Mouse (Mus musculus) forebrain, embryonic 14.5 days (tissue): Measurements from ENCODE around the gene Gjb3. TPM values are rescaled to one million over a fixed set of nuclear protein-coding genes. Genes with fewer than 3 reads are reported as not detected.

Experiments used
- ATAC-seq: fragments of 200-750 bp; cut with Nextera tagmentation; 2 replicates; pipeline ENCODE4 v1.8.0; 2017; ENCODE audit warnings: mild to moderate bottlenecking, moderate library complexity
- DNase-seq: peaks from one replicate; pipeline ENCODE4 v3.0.0-alpha.2; 2015; ENCODE audit warnings: low spot score
- H3K27ac ChIP-seq: fragments of 300-500 bp; sonication (generic); 2 replicates; pipeline ENCODE4 v1.5.1; 2014; ENCODE audit warnings: low read depth, mild to moderate bottlenecking, control low read depth, low read length, moderate library complexity
- H3K27me3 ChIP-seq: fragments of 300-500 bp; sonication (generic); replicated peaks from 2 replicates; pipeline ENCODE4 v1.6.1; 2014; ENCODE audit warnings: low read length, control low read depth, mixed read lengths; ENCODE audit not compliant: control insufficient read depth, insufficient read depth
- H3K36me3 ChIP-seq: fragments of 300-500 bp; sonication (generic); 2 replicates; pipeline ENCODE4 v1.6.1; 2014; ENCODE audit warnings: low read length, control low read depth; ENCODE audit not compliant: control insufficient read depth, insufficient read depth
- H3K4me1 ChIP-seq: fragments of 300-500 bp; sonication (generic); 2 replicates; pipeline ENCODE4 v1.6.1; 2014; ENCODE audit warnings: antibody characterized with exemption, low read length, control low read depth; ENCODE audit not compliant: control insufficient read depth, insufficient read depth
- H3K4me2 ChIP-seq: fragments of 300-500 bp; sonication (generic); 2 replicates; pipeline ENCODE4 v1.6.1; 2014; ENCODE audit warnings: mild to moderate bottlenecking, control low read depth, low read length
- H3K4me3 ChIP-seq: fragments of 300-500 bp; sonication (generic); 2 replicates; pipeline ENCODE4 v1.5.1; 2014; ENCODE audit warnings: low read depth, low read length, control low read depth
- H3K9ac ChIP-seq: fragments of 300-500 bp; sonication (generic); 2 replicates; pipeline ENCODE4 v1.6.1; 2014; ENCODE audit warnings: mild to moderate bottlenecking, low read length, control low read depth, moderate library complexity
- H3K9me3 ChIP-seq: fragments of 300-500 bp; sonication (generic); replicated peaks from 2 replicates; pipeline ENCODE4 v1.6.1; 2016; ENCODE audit warnings: low read length, control low read depth, mixed read lengths; ENCODE audit not compliant: control insufficient read depth
- WGBS: fragments of 180-500 bp; shearing (Covaris S2); extraction: QIAGEN DNeasy Blood & Tissue Kit; methylation state at CpG from one replicate; pipeline ENCODE4 v1.1.7; 2014; 5-methylcytosine and 5-hydroxymethylcytosine counted together
- polyA plus RNA-seq: library from polyadenylated mRNA; unstranded; fragments of >200 nt; fragmentation: Nextera tagmentation; extraction: Ambion mirVana; gene quantifications from 2 replicates; pipeline ENCODE4 v1.2.1, GENCODE M21; 2014

The Gjb3 gene
- polyA plus RNA-seq, 1 experiment from 2014 or later, result not detected

GRCm38 (mm10) chr4:127314585-127314984 is 16.1 kb downstream of the Gjb3 start:
- Histone ChIP-seq H3K4me2 (peak overlapping the region; percentile 66; the same call in 1 of the 2 replicates), H3K4me3 (no peak overlapping the region; the same call in 1 of the 2 replicates)
- 43% methylated on average over 9 of the region's 9 CpGs for WGBS

GRCm38 (mm10) chr4:127313861-127314260 is 16.8 kb downstream of the Gjb3 start, which contains the start of gene Gja4:
Gja4 (minus strand) TSS chr4:127314039.
- ATAC-seq, result peak; percentile 85

More at GRCm38 (mm10) chr4:127314585-127314984, 16.1 kb downstream of the Gjb3 start:
- DNase-seq (no peak), ATAC-seq (no peak)
- Histone ChIP-seq H3K36me3 (no peaks in the 10 kb centered on the region), H3K9me3 (no peaks in the 10 kb centered on the region), H3K9ac (no peak overlapping the region), H3K27me3 (no peaks in the 10 kb centered on the region), H3K4me1 (no peaks in the 10 kb centered on the region), H3K27ac (no peak overlapping the region)

GRCm38 (mm10) chr4:127312349-127312748 is 18.3 kb downstream of the Gjb3 start:
- DNase-seq (no peak), ATAC-seq (no peak)
- Histone ChIP-seq H3K9ac (no peak overlapping the region), H3K4me3 (no peak overlapping the region), H3K36me3 (no peaks in the 10 kb centered on the region), H3K4me1 (no peaks in the 10 kb centered on the region), H3K4me2 (no peak overlapping the region), H3K27me3 (no peaks in the 10 kb centered on the region), H3K9me3 (no peaks in the 10 kb centered on the region), H3K27ac (no peak overlapping the region)
- WGBS, result 67% methylated on average over 24 of the region's 24 CpGs

More at GRCm38 (mm10) chr4:127313861-127314260, 16.8 kb downstream of the Gjb3 start, which contains the start of gene Gja4:
- H3K9me3 ChIP-seq, result no peaks in the 10 kb centered on the region
- peak within 1 kb of the TSS; percentile 38 for H3K4me3 ChIP-seq
- peak within 1 kb of the TSS; percentile 66 for H3K4me2 ChIP-seq
- no peaks in the 10 kb centered on the region for H3K4me1 ChIP-seq
- H3K9ac ChIP-seq, result peak within 1 kb of the TSS; percentile 55
- H3K27ac ChIP-seq, result no peak within 1 kb of the TSS
- no peaks in the 10 kb centered on the region for H3K36me3 ChIP-seq
- no peaks in the 10 kb centered on the region for H3K27me3 ChIP-seq
- DNase-seq, result peak; percentile 88
- 0% methylated on average over 25 of the region's 25 CpGs for WGBS

GRCm38 (mm10) chr4:127311561-127311960 is 19.1 kb downstream of the Gjb3 start:
- ATAC-seq, result no peak
- H3K9ac ChIP-seq, result no peak overlapping the region
- H3K36me3 ChIP-seq, result no peaks in the 10 kb centered on the region
- H3K4me2 ChIP-seq, result no peak overlapping the region
- no peaks in the 10 kb centered on the region for H3K4me1 ChIP-seq
- no peak overlapping the region for H3K27ac ChIP-seq
- no peak overlapping the region for H3K4me3 ChIP-seq
- DNase-seq, result no peak
- H3K9me3 ChIP-seq, result no peaks in the 10 kb centered on the region
- no peaks in the 10 kb centered on the region for H3K27me3 ChIP-seq
- WGBS, result 60% methylated on average over 9 of the region's 9 CpGs

GRCm38 (mm10) chr4:127306915-127307314 is 23.7 kb downstream of the Gjb3 start:
- WGBS, result 65% methylated on average over 2 of the region's 2 CpGs
- H3K4me2 ChIP-seq, result no peak overlapping the region
- no peaks in the 10 kb centered on the region for H3K9me3 ChIP-seq
- H3K4me1 ChIP-seq, result no peaks in the 10 kb centered on the region
- H3K9ac ChIP-seq, result no peak overlapping the region
- ATAC-seq, result no peak
- H3K36me3 ChIP-seq, result no peaks in the 10 kb centered on the region
- H3K27me3 ChIP-seq, result no peaks in the 10 kb centered on the region
- H3K4me3 ChIP-seq, result no peak overlapping the region
- no peak overlapping the region for H3K27ac ChIP-seq
- DNase-seq, result no peak

- Histone ChIP-seq H3K4me2 (no peak overlapping the region), H3K4me3 (no peak overlapping the region), H3K9ac (no peak overlapping the region), H3K27ac (no peak overlapping the region), H3K4me1 (no peaks in the 10 kb centered on the region), H3K36me3 (no peaks in the 10 kb centered on the region), H3K27me3 (no peaks in the 10 kb centered on the region), H3K9me3 (no peaks in the 10 kb centered on the region)
- ATAC-seq (no peak), DNase-seq (no peak)
- WGBS, result 80% methylated on average over 3 of the region's 3 CpGs
Observed at GRCm38 (mm10) chr4:127303796-127304195, 26.8 kb downstream of the Gjb3 start.

- Histone ChIP-seq H3K9ac (no peak overlapping the region), H3K4me2 (no peak overlapping the region), H3K4me1 (no peaks in the 10 kb centered on the region), H3K36me3 (no peaks in the 10 kb centered on the region), H3K4me3 (no peak overlapping the region), H3K27me3 (no peaks in the 10 kb centered on the region), H3K9me3 (no peaks in the 10 kb centered on the region), H3K27ac (no peak overlapping the region)
- 82% methylated on average over 5 of the region's 5 CpGs for WGBS
- no peak for ATAC-seq
- no peak for DNase-seq
Observed at GRCm38 (mm10) chr4:127300503-127300902, 30.1 kb downstream of the Gjb3 start.

GRCm38 (mm10) chr4:127292631-127293030 is 38.0 kb downstream of the Gjb3 start:
- Histone ChIP-seq H3K4me1 (no peaks in the 10 kb centered on the region), H3K36me3 (no peaks in the 10 kb centered on the region), H3K4me2 (no peak overlapping the region), H3K27ac (no peak overlapping the region), H3K9me3 (no peaks in the 10 kb centered on the region), H3K27me3 (no peaks in the 10 kb centered on the region), H3K4me3 (no peak overlapping the region), H3K9ac (no peak overlapping the region)
- ATAC-seq (no peak), DNase-seq (no peak)
- 82% methylated on average over 5 of the region's 5 CpGs for WGBS

GRCm38 (mm10) chr4:127289039-127289548 is 41.5 kb downstream of the Gjb3 start:
- no peak for DNase-seq
- 78% methylated on average over 6 of the region's 6 CpGs for WGBS
- H3K4me2 ChIP-seq, result no peak overlapping the region
- H3K27me3 ChIP-seq, result no peaks in the 10 kb centered on the region
- no peak for ATAC-seq
- no peak overlapping the region for H3K4me3 ChIP-seq
- no peaks in the 10 kb centered on the region for H3K4me1 ChIP-seq
- no peaks in the 10 kb centered on the region for H3K9me3 ChIP-seq
- H3K9ac ChIP-seq, result no peak overlapping the region
- H3K27ac ChIP-seq, result no peak overlapping the region
- H3K36me3 ChIP-seq, result no peaks in the 10 kb centered on the region
